In genomic region chr11:76476376-76477094, GRCm38 (mm10) we compare ENCODE assay signal across 11 mouse cellular contexts.
DNase-seq lines count a peak whose midpoint lies in the region; ATAC-seq and TF ChIP-seq lines count a peak whose summit lies in the region.
"Had no signal": no experiment of that assay in that cellular context is flagged by ENCODE, and none has a peak within 500 bp of the region (broad histone marks: within the 10 kb centered on the region; RNA-seq: fewer than 3 reads in every experiment).

No protein-coding gene starts in this region.

- H3K9me3 ChIP-seq in heart, embryonic 16.5 days (replicated peaks; ENCODE audit: control insufficient read depth, low read length): no peaks in the 10 kb centered on the region
- H3K9me3 ChIP-seq in heart, embryonic 12.5 days (replicated peaks): no peaks in the 10 kb centered on the region
- peaks cover 11% of the 10 kb centered on the region; the same call in 1 of the 2 replicates for H3K9me3 ChIP-seq in E14TG2a.4 (ENCODE audit: low read length)
- H3K9me3 ChIP-seq in embryonic facial prominence, embryonic 15.5 days (replicated peaks): no peaks in the 10 kb centered on the region
- H3K9me3 ChIP-seq in midbrain, embryonic 12.5 days: no peaks in the 10 kb centered on the region

- no peak for ATAC-seq in heart, embryonic 16.5 days (replicated peaks; ENCODE audit: extremely low read depth, insufficient read depth, low FRiP score)
- no peak for ATAC-seq in heart, embryonic 12.5 days (ENCODE audit: insufficient number of reproducible peaks, low FRiP score)
- peak; percentile 44; the same call in 1 of the 2 replicates for ATAC-seq in embryonic facial prominence, embryonic 15.5 days (ENCODE audit: insufficient number of reproducible peaks, low FRiP score, low TSS enrichment, low read depth)
- no peak for ATAC-seq in midbrain, embryonic 12.5 days (ENCODE audit: low FRiP score, low read depth)
- ATAC-seq in CD4-positive, CD25-positive, alpha-beta regulatory T cell, adult 4 months: no peak

- TF ChIP-seq CTCF in E14TG2a.4 (conservative IDR thresholded peaks at IDR 0.05; ENCODE audit: low read length): no peak

- H3K4me1 ChIP-seq in heart, embryonic 16.5 days (ENCODE audit: control insufficient read depth, insufficient read depth, low read length): peaks cover 14% of the 10 kb centered on the region
- peaks cover 18% of the 10 kb centered on the region for H3K4me1 ChIP-seq in heart, embryonic 12.5 days (replicated peaks)
- H3K4me1 ChIP-seq in E14TG2a.4 (replicated peaks; ENCODE audit: low read depth, low read length): peaks cover 85% of the 10 kb centered on the region
- H3K4me1 ChIP-seq in embryonic facial prominence, embryonic 15.5 days: peaks cover 29% of the 10 kb centered on the region
- peaks cover 36% of the 10 kb centered on the region for H3K4me1 ChIP-seq in midbrain, embryonic 12.5 days

- H3K4me3 ChIP-seq in heart, embryonic 16.5 days (ENCODE audit: low read length): no peak overlapping the region
- no peak overlapping the region for H3K4me3 ChIP-seq in heart, embryonic 12.5 days
- H3K4me3 ChIP-seq in E14TG2a.4 (replicated peaks; ENCODE audit: low read length): peak overlapping the region; percentile 39
- H3K4me3 ChIP-seq in embryonic facial prominence, embryonic 15.5 days (replicated peaks): no peak overlapping the region
- H3K4me3 ChIP-seq in midbrain, embryonic 12.5 days: no peak overlapping the region
- H3K4me3 ChIP-seq: left cerebral cortex, adult 2 months had no signal

- H3K36me3 ChIP-seq in heart, embryonic 16.5 days (ENCODE audit: control insufficient read depth, insufficient read depth): peaks cover 21% of the 10 kb centered on the region
- H3K36me3 ChIP-seq in heart, embryonic 12.5 days: peaks cover 31% of the 10 kb centered on the region
- H3K36me3 ChIP-seq in E14TG2a.4 (ENCODE audit: insufficient read depth, low read length): peaks cover 42% of the 10 kb centered on the region
- H3K36me3 ChIP-seq in embryonic facial prominence, embryonic 15.5 days: peaks cover 40% of the 10 kb centered on the region
- H3K36me3 ChIP-seq in midbrain, embryonic 12.5 days: peaks cover 23% of the 10 kb centered on the region

- DNase-seq in left cerebral cortex, adult 9 months (ENCODE audit: low spot score in 2 of 2): no peak
- no peak for DNase-seq in frontal cortex, adult 2 months (ENCODE audit: extremely low spot score in 1 of 2, low spot score in 1 of 2)
- DNase-seq: cerebellum, adult 11-12 months; heart, postnatal 36 days had no signal

- H3K27me3 ChIP-seq in heart, embryonic 16.5 days (ENCODE audit: control insufficient read depth, insufficient read depth, low read length): no peaks in the 10 kb centered on the region
- H3K27me3 ChIP-seq in heart, embryonic 12.5 days (replicated peaks): no peaks in the 10 kb centered on the region
- H3K27me3 ChIP-seq in E14TG2a.4 (ENCODE audit: insufficient read depth, low read length): no peaks in the 10 kb centered on the region
- H3K27me3 ChIP-seq in embryonic facial prominence, embryonic 15.5 days: no peaks in the 10 kb centered on the region
- H3K27me3 ChIP-seq in midbrain, embryonic 12.5 days: no peaks in the 10 kb centered on the region

- 47% methylated on average over 8 of the region's 8 CpGs for WGBS in heart, embryonic 16.5 days
- WGBS in heart, embryonic 12.5 days: 39% methylated on average over 8 of the region's 8 CpGs
- 53% methylated on average over 8 of the region's 8 CpGs for WGBS in embryonic facial prominence, embryonic 15.5 days
- 78% methylated on average over 8 of the region's 8 CpGs for WGBS in midbrain, embryonic 12.5 days

- no peak overlapping the region for H3K4me2 ChIP-seq in heart, embryonic 16.5 days (ENCODE audit: low read depth, low read length)
- H3K4me2 ChIP-seq in heart, embryonic 12.5 days: no peak overlapping the region
- no peak overlapping the region for H3K4me2 ChIP-seq in embryonic facial prominence, embryonic 15.5 days (replicated peaks)
- H3K4me2 ChIP-seq in midbrain, embryonic 12.5 days (replicated peaks): no peak overlapping the region

- H3K9ac ChIP-seq in heart, embryonic 16.5 days (ENCODE audit: low read length): peak overlapping the region; percentile 3
- H3K9ac ChIP-seq in heart, embryonic 12.5 days: no peak overlapping the region
- no peak overlapping the region for H3K9ac ChIP-seq in embryonic facial prominence, embryonic 15.5 days
- H3K9ac ChIP-seq in midbrain, embryonic 12.5 days (replicated peaks): no peak overlapping the region

- H3K27ac ChIP-seq in heart, embryonic 16.5 days (ENCODE audit: low read length): no peak overlapping the region
- H3K27ac ChIP-seq in heart, embryonic 12.5 days (ENCODE audit: poor library complexity, severe bottlenecking): no peak overlapping the region
- H3K27ac ChIP-seq in embryonic facial prominence, embryonic 15.5 days (replicated peaks): peak overlapping the region; percentile 55
- peak overlapping the region; percentile 65 for H3K27ac ChIP-seq in midbrain, embryonic 12.5 days (replicated peaks)
- H3K27ac ChIP-seq: left cerebral cortex, adult 2 months had no signal

Comparison
In these comparisons a context has a peak if more than half of its experiments do, and no peak if none do; other contexts are left out.
1. H3K27ac ChIP-seq: peak in embryonic facial prominence, embryonic 15.5 days (single experiment) and midbrain, embryonic 12.5 days (single experiment); none in heart, embryonic 16.5 days (single experiment) and heart, embryonic 12.5 days (single experiment).